Comparison of ENCODE assay signal across 29 mouse cellular contexts in the genomic region with DNA sequence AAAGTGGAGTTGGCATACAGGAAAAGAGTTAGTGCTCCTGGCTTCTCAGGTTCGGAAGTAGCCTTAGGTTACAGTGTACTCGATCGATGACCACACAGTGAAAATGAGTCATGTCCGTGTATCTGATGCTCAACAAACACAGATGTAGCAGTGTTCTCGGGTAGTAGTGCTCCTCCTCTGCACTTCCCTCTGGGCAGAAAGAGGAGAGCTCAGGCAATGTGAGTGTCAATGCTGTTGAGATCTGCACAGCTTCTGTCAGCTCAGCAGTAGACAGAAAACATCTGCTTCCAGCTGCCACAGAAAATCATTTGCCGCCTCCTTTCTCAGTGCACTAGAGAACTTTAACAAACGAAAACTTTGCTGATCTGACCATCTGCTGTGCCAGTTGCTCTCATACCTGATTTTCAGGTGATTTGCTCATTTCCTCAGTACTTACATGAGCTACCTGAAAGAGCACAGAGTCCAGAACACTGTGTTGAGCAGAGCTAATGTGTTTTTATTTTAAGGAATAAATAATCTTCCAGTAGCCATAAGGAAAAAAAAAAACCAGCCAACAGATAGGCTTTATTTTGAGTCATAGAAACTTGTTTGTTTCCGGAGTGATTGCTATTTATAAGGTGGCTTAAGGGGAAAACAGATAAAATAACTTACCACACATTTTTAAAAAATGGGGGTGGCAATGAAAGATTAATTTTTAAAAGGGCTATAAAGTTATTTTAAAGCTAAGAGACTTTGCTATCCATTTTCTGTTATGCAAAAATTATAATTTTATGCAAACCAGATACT. TPM values are rescaled to one million over a fixed set of nuclear protein-coding genes. Genes with fewer than 3 reads are reported as not detected.
A peak's percentile ranks its signal among the peaks of the same experiment; 100 is the strongest.
DNase-seq lines count a peak whose midpoint lies in the region; ATAC-seq and TF ChIP-seq lines count a peak whose summit lies in the region.
"Had no signal": no experiment of that assay in that cellular context is flagged by ENCODE, and none has a peak within 500 bp of the region (broad histone marks: within the 10 kb centered on the region; RNA-seq: fewer than 3 reads in every experiment).

No protein-coding gene starts in this region.

- H3K79me3 ChIP-seq in C2C12 (ENCODE audit: low read depth), result no peaks in the 10 kb centered on the region

- no peaks in the 10 kb centered on the region for H3K79me2 ChIP-seq in C2C12 (ENCODE audit: control insufficient read depth, insufficient read depth)

- no peak for TF ChIP-seq EP300 in lung, postnatal 0 days (IDR thresholded peaks at IDR 0.05)

- no peak overlapping the region for H3K27ac ChIP-seq in kidney, embryonic 15.5 days
- H3K27ac ChIP-seq in lung, postnatal 0 days (ENCODE audit: low read length), result no peak overlapping the region
- H3K27ac ChIP-seq: hindbrain, embryonic 10.5 days; hindbrain, postnatal 0 days; limb, embryonic 12.5 days; liver, embryonic 13.5 days; macrophage had no signal

- no peak for TF ChIP-seq CTCF in lung, postnatal 0 days (IDR thresholded peaks at IDR 0.05)
- no peak for TF ChIP-seq CTCF in C2C12 (IDR thresholded peaks at IDR 0.05; ENCODE audit: control insufficient read depth, insufficient read depth, insufficient read length)

- no peak overlapping the region for H3ac ChIP-seq in C2C12 (ENCODE audit: control insufficient read depth, insufficient read length, low read depth)

- H3K4me2 ChIP-seq in kidney, embryonic 15.5 days, result no peak overlapping the region
- H3K4me2 ChIP-seq in lung, postnatal 0 days (replicated peaks; ENCODE audit: low read depth, low read length), result no peak overlapping the region
- H3K4me2 ChIP-seq: limb, embryonic 12.5 days; liver, embryonic 13.5 days had no signal

- H3K4me1 ChIP-seq in kidney, embryonic 15.5 days, result no peaks in the 10 kb centered on the region
- no peaks in the 10 kb centered on the region for H3K4me1 ChIP-seq in lung, postnatal 0 days (ENCODE audit: insufficient read depth, low read depth, low read length)
- H3K4me1 ChIP-seq: hindbrain, embryonic 10.5 days; limb, embryonic 12.5 days; liver, embryonic 13.5 days had no signal

- DNase-seq in kidney, postnatal 36 days, result no peak
- DNase-seq in lung, postnatal 0 days (ENCODE audit: low spot score), result peak; percentile 51
- no peak for DNase-seq in lung, adult 18-20 months
- no peak for DNase-seq in urinary bladder, postnatal 10 days (ENCODE audit: low spot score)
- DNase-seq: adrenal gland, postnatal 36 days; cerebellum, adult 11-12 months; cerebellum, postnatal 14 days; kidney, adult 8-10 months; liver, embryonic 13.5 days; midbrain, embryonic 14.5 days; right cerebral cortex, postnatal 25 days had no signal

- no peaks in the 10 kb centered on the region for H3K9me3 ChIP-seq in kidney, embryonic 15.5 days (replicated peaks)
- no peaks in the 10 kb centered on the region for H3K9me3 ChIP-seq in lung, postnatal 0 days (ENCODE audit: low read length)
- H3K9me3 ChIP-seq: hindbrain, embryonic 10.5 days; limb, embryonic 12.5 days; liver, embryonic 13.5 days had no signal

- H3K4me3 ChIP-seq in kidney, embryonic 15.5 days (replicated peaks), result no peak overlapping the region
- no peak overlapping the region for H3K4me3 ChIP-seq in lung, postnatal 0 days (ENCODE audit: low read depth, low read length)
- H3K4me3 ChIP-seq in C2C12 (ENCODE audit: insufficient read depth, poor library complexity, severe bottlenecking), result no peak overlapping the region
- H3K4me3 ChIP-seq: hindbrain, embryonic 10.5 days; limb, embryonic 12.5 days; liver, embryonic 13.5 days had no signal

- 41% methylated on average over 8 of the region's 8 CpGs for WGBS in kidney, embryonic 15.5 days
- 40% methylated on average over 8 of the region's 8 CpGs for WGBS in lung, postnatal 0 days

- H3K9ac ChIP-seq in kidney, embryonic 15.5 days, result no peak overlapping the region
- no peak overlapping the region for H3K9ac ChIP-seq in lung, postnatal 0 days (replicated peaks; ENCODE audit: low read depth)
- H3K9ac ChIP-seq: limb, embryonic 12.5 days; liver, embryonic 13.5 days had no signal

- H3K36me3 ChIP-seq in kidney, embryonic 15.5 days, result no peaks in the 10 kb centered on the region
- no peaks in the 10 kb centered on the region for H3K36me3 ChIP-seq in lung, postnatal 0 days (ENCODE audit: insufficient read depth, low read length)
- no peaks in the 10 kb centered on the region for H3K36me3 ChIP-seq in C2C12 (ENCODE audit: control insufficient read depth, insufficient read depth)
- H3K36me3 ChIP-seq: hindbrain, embryonic 10.5 days; limb, embryonic 12.5 days; liver, embryonic 13.5 days had no signal

- H3K27me3 ChIP-seq in kidney, embryonic 15.5 days, result no peaks in the 10 kb centered on the region
- H3K27me3 ChIP-seq in lung, postnatal 0 days (replicated peaks; ENCODE audit: insufficient read depth, low read length), result no peaks in the 10 kb centered on the region
- H3K27me3 ChIP-seq in C2C12 (ENCODE audit: control insufficient read depth, insufficient read depth, insufficient read length), result no peaks in the 10 kb centered on the region
- H3K27me3 ChIP-seq: liver, embryonic 13.5 days had no signal

- ATAC-seq in kidney, embryonic 15.5 days (replicated peaks; ENCODE audit: low FRiP score), result peak; percentile 86; the same call in 1 of the 2 replicates
- ATAC-seq in lung, postnatal 0 days, result no peak
- ATAC-seq in megakaryocyte-erythroid progenitor cell, adult 5-6 weeks (replicated peaks; ENCODE audit: low FRiP score, low TSS enrichment, poor library complexity, severe bottlenecking), result peak; percentile 54
- ATAC-seq in activated CD4-positive, CD25-positive, alpha-beta regulatory T cell, adult 4 months, result no peak
- ATAC-seq: CD4-positive, CD25-positive, alpha-beta regulatory T cell, adult 4 months; hindbrain, postnatal 0 days had no signal

TF ChIP-seq in C2C12, 6 proteins besides CTCF, POLR2A, EP300 and RAD21:
- TF ChIP-seq FOSL1 (IDR thresholded peaks at IDR 0.05; ENCODE audit: insufficient read depth, low read length, poor library complexity, severe bottlenecking), result no peak
- peak; percentile 4 for TF ChIP-seq MYOD1 (IDR thresholded peaks at IDR 0.05; ENCODE audit: control insufficient read depth, insufficient read length, low read depth)
- no peak for TF ChIP-seq CEBPB (IDR thresholded peaks at IDR 0.05; ENCODE audit: low read depth)

RNA-seq across cellular contexts. Expression of a gene that starts 2.3 kb away (rescaled TPM):
- 1.8 and 3.0 TPM in 2 replicates for polyA plus RNA-seq in kidney, embryonic 15.5 days (2015; fragmentation: Nextera tagmentation; extraction: Ambion mirVana)
- polyA plus RNA-seq in lung, postnatal 0 days (2015; fragmentation: Nextera tagmentation; extraction: Ambion mirVana), result 15.6 and 18.3 TPM in 2 replicates
- polyA plus RNA-seq in C2C12 (2012; fragmentation: generic; extraction: Trizol), result 0.06 TPM
- total RNA-seq in megakaryocyte-erythroid progenitor cell, adult 5-6 weeks (2014; fragmentation: Nextera tagmentation), result not detected in 2 replicates
- 0.80 TPM in 1 of 2 replicates, not detected in the other for total RNA-seq in megakaryocyte-erythroid progenitor cell, adult 5-6 weeks (2017)
- polyA plus RNA-seq in activated CD4-positive, CD25-positive, alpha-beta regulatory T cell, adult 4 months (2017; shearing (Covaris generic)), result not detected
- total RNA-seq: granulocyte monocyte progenitor cell, adult 5-6 weeks; layer of hippocampus, postnatal 25 days; left cerebral cortex, postnatal 10 days had no signal
- polyA plus RNA-seq: CD4-positive, CD25-positive, alpha-beta regulatory T cell, adult 4 months had no signal

RNA-seq across cellular contexts. Expression of a gene that starts 6.2 kb away (rescaled TPM):
- polyA plus RNA-seq in kidney, embryonic 15.5 days (2015; fragmentation: Nextera tagmentation; extraction: Ambion mirVana), result 37.4 and 38.0 TPM in 2 replicates
- 152 and 164 TPM in 2 replicates for polyA plus RNA-seq in lung, postnatal 0 days (2015; fragmentation: Nextera tagmentation; extraction: Ambion mirVana)
- not detected for polyA plus RNA-seq in C2C12 (2012; fragmentation: generic; extraction: Trizol)
- 2.3 TPM in 1 of 2 replicates, not detected in the other for total RNA-seq in megakaryocyte-erythroid progenitor cell, adult 5-6 weeks (2014; fragmentation: Nextera tagmentation)
- 40.2 and 87.4 TPM in 2 replicates for total RNA-seq in megakaryocyte-erythroid progenitor cell, adult 5-6 weeks (2017)
- polyA plus RNA-seq in activated CD4-positive, CD25-positive, alpha-beta regulatory T cell, adult 4 months (2017; shearing (Covaris generic)), result not detected
- total RNA-seq: ES-E14 had no signal
- polyA plus RNA-seq: CD4-positive, CD25-positive, alpha-beta regulatory T cell, adult 4 months had no signal

RNA-seq across cellular contexts. Expression of a gene that starts 6.9 kb away (rescaled TPM):
- polyA plus RNA-seq in kidney, embryonic 15.5 days (2015; fragmentation: Nextera tagmentation; extraction: Ambion mirVana), result not detected in 2 replicates
- 0.26 and 9.8 TPM in 2 replicates for polyA plus RNA-seq in lung, postnatal 0 days (2015; fragmentation: Nextera tagmentation; extraction: Ambion mirVana)
- polyA plus RNA-seq in C2C12 (2012; fragmentation: generic; extraction: Trizol), result 0.14 TPM
- not detected in 2 replicates for total RNA-seq in megakaryocyte-erythroid progenitor cell, adult 5-6 weeks (2014; fragmentation: Nextera tagmentation)
- 0.30 TPM in 1 of 2 replicates, not detected in the other for total RNA-seq in megakaryocyte-erythroid progenitor cell, adult 5-6 weeks (2017)
- polyA plus RNA-seq in activated CD4-positive, CD25-positive, alpha-beta regulatory T cell, adult 4 months (2017; shearing (Covaris generic)), result not detected
- total RNA-seq: adrenal gland, postnatal 36 days; gastrocnemius, adult 8-10 months; granulocyte monocyte progenitor cell, adult 5-6 weeks; hindbrain, postnatal 0 days; left cerebral cortex, postnatal 10 days had no signal
- polyA plus RNA-seq: CD4-positive, CD25-positive, alpha-beta regulatory T cell, adult 4 months; forebrain, embryonic 11.5 days; heart, embryonic 14.5 days; hindbrain, embryonic 10.5 days; limb, embryonic 12.5 days; midbrain, embryonic 14.5 days had no signal

RNA-seq across cellular contexts. Expression of a gene that starts 19.9 kb away (rescaled TPM):
- not detected in 2 replicates for polyA plus RNA-seq in kidney, embryonic 15.5 days (2015; fragmentation: Nextera tagmentation; extraction: Ambion mirVana)
- polyA plus RNA-seq in lung, postnatal 0 days (2015; fragmentation: Nextera tagmentation; extraction: Ambion mirVana), result 0.42 and 2.5 TPM in 2 replicates
- polyA plus RNA-seq in C2C12 (2012; fragmentation: generic; extraction: Trizol), result not detected
- total RNA-seq in megakaryocyte-erythroid progenitor cell, adult 5-6 weeks (2014; fragmentation: Nextera tagmentation), result not detected in 2 replicates
- 0.42 TPM in 1 of 2 replicates, not detected in the other for total RNA-seq in megakaryocyte-erythroid progenitor cell, adult 5-6 weeks (2017)
- not detected for polyA plus RNA-seq in activated CD4-positive, CD25-positive, alpha-beta regulatory T cell, adult 4 months (2017; shearing (Covaris generic))
- total RNA-seq: adrenal gland, postnatal 36 days; ES-E14; gastrocnemius, adult 8-10 months; hindbrain, postnatal 0 days; layer of hippocampus, postnatal 25 days; left cerebral cortex, postnatal 10 days had no signal
- polyA plus RNA-seq: forebrain, embryonic 11.5 days; heart, embryonic 14.5 days; hindbrain, embryonic 10.5 days; limb, embryonic 12.5 days; liver, embryonic 13.5 days; midbrain, embryonic 14.5 days had no signal

RNA-seq across cellular contexts. Expression of a gene that starts 28.3 kb away (rescaled TPM):
- 0.06 and 0.08 TPM in 2 replicates for polyA plus RNA-seq in kidney, embryonic 15.5 days (2015; fragmentation: Nextera tagmentation; extraction: Ambion mirVana)
- 546 and 609 TPM in 2 replicates for polyA plus RNA-seq in lung, postnatal 0 days (2015; fragmentation: Nextera tagmentation; extraction: Ambion mirVana)
- polyA plus RNA-seq in C2C12 (2012; fragmentation: generic; extraction: Trizol), result not detected
- total RNA-seq in megakaryocyte-erythroid progenitor cell, adult 5-6 weeks (2014; fragmentation: Nextera tagmentation), result not detected in 2 replicates
- total RNA-seq in megakaryocyte-erythroid progenitor cell, adult 5-6 weeks (2017), result not detected in 2 replicates
- not detected for polyA plus RNA-seq in activated CD4-positive, CD25-positive, alpha-beta regulatory T cell, adult 4 months (2017; shearing (Covaris generic))
- total RNA-seq: adrenal gland, postnatal 36 days; ES-E14; gastrocnemius, adult 8-10 months; granulocyte monocyte progenitor cell, adult 5-6 weeks; hindbrain, postnatal 0 days; layer of hippocampus, adult 18-20 months; layer of hippocampus, postnatal 25 days; left cerebral cortex, postnatal 10 days had no signal
- polyA plus RNA-seq: CD4-positive, CD25-positive, alpha-beta regulatory T cell, adult 4 months; forebrain, embryonic 11.5 days; heart, embryonic 14.5 days; hindbrain, embryonic 10.5 days; hindbrain, postnatal 0 days; limb, embryonic 12.5 days; liver, embryonic 13.5 days; macrophage; midbrain, embryonic 14.5 days; spleen, adult 2 months had no signal

Comparison
In these comparisons a context has a peak if more than half of its experiments do, and no peak if none do; other contexts are left out.
1. ATAC-seq: peak in kidney, embryonic 15.5 days (single experiment) and megakaryocyte-erythroid progenitor cell, adult 5-6 weeks (single experiment); none in lung, postnatal 0 days (single experiment) and activated CD4-positive, CD25-positive, alpha-beta regulatory T cell, adult 4 months (single experiment).
2. RNA of a gene that starts 6.2 kb away (polyA plus RNA-seq): 152 to 164 TPM in lung, postnatal 0 days and 37.4 to 38.0 TPM in kidney, embryonic 15.5 days; not detected in activated CD4-positive, CD25-positive, alpha-beta regulatory T cell, adult 4 months and not detected in C2C12 (single experiment); every median in the first group is over 10 times any median in the second.